Mouse (Mus musculus): ENCODE measurements around the gene Prl2a1. TPM values are rescaled to one million over a fixed set of nuclear protein-coding genes. Genes with fewer than 3 reads are reported as not detected.
"Not testable (repeated sequence)": the region's sequence is repeated elsewhere in the genome, so short reads cannot be mapped to it uniquely, and the experiment has no call there.

Prl2a1 gene
- polyA plus RNA-seq (2014; fragmentation: Nextera tagmentation; extraction: Ambion mirVana) = not detected in 2 replicates

- Histone ChIP-seq H3K9me3 (ENCODE audit: control insufficient read depth, low read length) (no peaks in the 10 kb centered on the region), H3K27ac (ENCODE audit: low read depth, low read length) (no peak within 1 kb of the TSS), H3K27me3 (ENCODE audit: control insufficient read depth, insufficient read depth, low read length) (no peaks in the 10 kb centered on the region), H3K4me1 (ENCODE audit: control insufficient read depth, insufficient read depth, low read length) (no peaks in the 10 kb centered on the region), H3K9ac (ENCODE audit: low read length) (no peak within 1 kb of the TSS), H3K36me3 (ENCODE audit: control insufficient read depth, insufficient read depth, low read length) (no peaks in the 10 kb centered on the region), H3K4me3 (ENCODE audit: low read depth, low read length) (no peak within 1 kb of the TSS), H3K4me2 (ENCODE audit: low read depth) (no peak within 1 kb of the TSS)
- DNase-seq (ENCODE audit: low spot score) = no peak
- ATAC-seq (ENCODE audit: insufficient read depth, low FRiP score, low TSS enrichment) = no peak
- WGBS = 76% methylated on average over 1 of the region's 1 CpGs
Observed at GRCm38 (mm10) chr13:27801354-27801753, at the start of gene Prl2a1. Gene Prl2a1, plus strand, starts transcription at chr13:27801654.

- H3K9ac ChIP-seq (ENCODE audit: low read length); ATAC-seq (ENCODE audit: insufficient read depth, low FRiP score, low TSS enrichment); H3K4me2 ChIP-seq (ENCODE audit: low read depth); H3K27ac ChIP-seq (ENCODE audit: low read depth, low read length); H3K4me3 ChIP-seq (ENCODE audit: low read depth, low read length); H3K27me3 ChIP-seq (ENCODE audit: control insufficient read depth, insufficient read depth, low read length); H3K36me3 ChIP-seq (ENCODE audit: control insufficient read depth, insufficient read depth, low read length); H3K4me1 ChIP-seq (ENCODE audit: control insufficient read depth, insufficient read depth, low read length); DNase-seq (ENCODE audit: low spot score); H3K9me3 ChIP-seq (ENCODE audit: control insufficient read depth, low read length): not testable (repeated sequence)
- 98% methylated on average over 2 of the region's 3 CpGs for WGBS
Observed at GRCm38 (mm10) chr13:27780704-27781103, 20.8 kb upstream of the Prl2a1 start, which contains the start of gene Prl7c1. Gene Prl7c1, minus strand, starts transcription at chr13:27780804.

GRCm38 (mm10) chr13:27799303-27799702 is 2.2 kb upstream of the Prl2a1 start:
- Histone ChIP-seq H3K4me1 (ENCODE audit: control insufficient read depth, insufficient read depth, low read length) (no peaks in the 10 kb centered on the region), H3K27me3 (ENCODE audit: control insufficient read depth, insufficient read depth, low read length) (no peaks in the 10 kb centered on the region), H3K4me3 (ENCODE audit: low read depth, low read length) (no peak overlapping the region), H3K36me3 (ENCODE audit: control insufficient read depth, insufficient read depth, low read length) (no peaks in the 10 kb centered on the region), H3K9ac (ENCODE audit: low read length) (no peak overlapping the region), H3K9me3 (ENCODE audit: control insufficient read depth, low read length) (no peaks in the 10 kb centered on the region), H3K27ac (ENCODE audit: low read depth, low read length) (no peak overlapping the region), H3K4me2 (ENCODE audit: low read depth) (no peak overlapping the region)
- DNase-seq (ENCODE audit: low spot score) (no peak), ATAC-seq (ENCODE audit: insufficient read depth, low FRiP score, low TSS enrichment) (no peak)
- WGBS = 89% methylated on average over 4 of the region's 4 CpGs

GRCm38 (mm10) chr13:27802765-27803164 is 1.3 kb downstream of the Prl2a1 start:
- no peaks in the 10 kb centered on the region for H3K27me3 ChIP-seq (ENCODE audit: control insufficient read depth, insufficient read depth, low read length)
- no peak overlapping the region for H3K4me3 ChIP-seq (ENCODE audit: low read depth, low read length)
- 88% methylated on average over 1 of the region's 1 CpGs for WGBS
- no peaks in the 10 kb centered on the region for H3K9me3 ChIP-seq (ENCODE audit: control insufficient read depth, low read length)
- H3K4me1 ChIP-seq (ENCODE audit: control insufficient read depth, insufficient read depth, low read length) = no peaks in the 10 kb centered on the region
- no peak overlapping the region for H3K9ac ChIP-seq (ENCODE audit: low read length)
- H3K36me3 ChIP-seq (ENCODE audit: control insufficient read depth, insufficient read depth, low read length) = no peaks in the 10 kb centered on the region
- H3K4me2 ChIP-seq (ENCODE audit: low read depth) = no peak overlapping the region
- DNase-seq (ENCODE audit: low spot score) (no peak), ATAC-seq (ENCODE audit: insufficient read depth, low FRiP score, low TSS enrichment) (no peak)
- H3K27ac ChIP-seq (ENCODE audit: low read depth, low read length) = no peak overlapping the region

- Histone ChIP-seq H3K4me3 (ENCODE audit: low read depth, low read length) (no peak within 1 kb of the TSS), H3K27ac (ENCODE audit: low read depth, low read length) (no peak within 1 kb of the TSS), H3K27me3 (ENCODE audit: control insufficient read depth, insufficient read depth, low read length) (no peaks in the 10 kb centered on the region), H3K9ac (ENCODE audit: low read length) (no peak within 1 kb of the TSS), H3K4me1 (ENCODE audit: control insufficient read depth, insufficient read depth, low read length) (no peaks in the 10 kb centered on the region), H3K9me3 (ENCODE audit: control insufficient read depth, low read length) (no peaks in the 10 kb centered on the region), H3K4me2 (ENCODE audit: low read depth) (no peak within 1 kb of the TSS), H3K36me3 (ENCODE audit: control insufficient read depth, insufficient read depth, low read length) (no peaks in the 10 kb centered on the region)
- 92% methylated on average over 3 of the region's 3 CpGs for WGBS
- ATAC-seq (ENCODE audit: insufficient read depth, low FRiP score, low TSS enrichment) = no peak
- no peak for DNase-seq (ENCODE audit: low spot score)
Observed at GRCm38 (mm10) chr13:27849042-27849441, 47.6 kb downstream of the Prl2a1 start, which contains the start of gene Prl2c1. Gene Prl2c1, plus strand, starts transcription at chr13:27849342.

Other genes starting within 250 kb of the Prl2a1 start
- not detected in 2 replicates for gene Prl8a9, start 237.0 kb upstream of the Prl2a1 start, polyA plus RNA-seq (2014; fragmentation: Nextera tagmentation; extraction: Ambion mirVana)
- not detected in 2 replicates for gene Prl8a1, start 219.5 kb upstream of the Prl2a1 start, polyA plus RNA-seq (2014; fragmentation: Nextera tagmentation; extraction: Ambion mirVana)
- not detected in 2 replicates for gene Prl7b1, start 191.1 kb upstream of the Prl2a1 start, polyA plus RNA-seq (2014; fragmentation: Nextera tagmentation; extraction: Ambion mirVana)
- not detected in 2 replicates for gene Prl7a1, start 159.2 kb upstream of the Prl2a1 start, polyA plus RNA-seq (2014; fragmentation: Nextera tagmentation; extraction: Ambion mirVana)
- gene Prl7a2, start 133.6 kb upstream of the Prl2a1 start, polyA plus RNA-seq (2014; fragmentation: Nextera tagmentation; extraction: Ambion mirVana) = not detected in 2 replicates
- gene Prl7d1, start 84.9 kb upstream of the Prl2a1 start, polyA plus RNA-seq (2014; fragmentation: Nextera tagmentation; extraction: Ambion mirVana) = not detected in 2 replicates
- gene Prl7c1, start 20.9 kb upstream of the Prl2a1 start, polyA plus RNA-seq (2014; fragmentation: Nextera tagmentation; extraction: Ambion mirVana) = not detected in 2 replicates
- gene Prl2c1, start 47.7 kb downstream of the Prl2a1 start, polyA plus RNA-seq (2014; fragmentation: Nextera tagmentation; extraction: Ambion mirVana) = not detected in 2 replicates
- gene Prl4a1, start 214.6 kb downstream of the Prl2a1 start, polyA plus RNA-seq (2014; fragmentation: Nextera tagmentation; extraction: Ambion mirVana) = not detected in 2 replicates

Measured in neural tube, embryonic 11.5 days (tissue).